Mouse (Mus musculus) left cerebral cortex, postnatal 25 days (tissue): Measurements from ENCODE around the gene Gm2974. TPM values are rescaled to one million over a fixed set of nuclear protein-coding genes. Genes with fewer than 3 reads are reported as not detected.
"Not testable (repeated sequence)": the region's sequence is repeated elsewhere in the genome, so short reads cannot be mapped to it uniquely, and the experiment has no call there.

ENCODE experiments used
- DNase-seq, 2 experiments: peaks; one replicate each; pipeline ENCODE4 v3.0.0; 2022; ENCODE audit warnings: low spot score in 2 of 2, mixed read lengths in 1 of 2
- intact Hi-C: fragments of 180-260 bp; cut with DNase I; formaldehyde crosslinking; loops from one replicate; pipeline ENCODE4 v1.15.1; 2025
- total RNA-seq, 2 experiments: library from RNA; stranded (reverse); gene quantifications; 2 replicates each; pipeline ENCODE4 v1.2.3; 2021

Gene Gm2974
- total RNA-seq, result under 1 TPM; 0.34 to 0.46 TPM

- peak in 1 of 2 experiments; percentile 1 for DNase-seq
- intact Hi-C loops, result not testable (repeated sequence)
These were observed at the start of gene Gm2974 for GRCm38 (mm10) chr14:4182491-4183210. Gene Gm2974, plus strand, starts transcription at chr14:4182576.

- DNase-seq, intact Hi-C loops: not testable (repeated sequence)
These were observed 40.7 kb upstream of the Gm2974 start for GRCm38 (mm10) chr14:4141646-4142045.

GRCm38 (mm10) chr14:4164730-4165129, 17.6 kb upstream of the Gm2974 start, which contains the start of gene Gm3127:
Gene Gm3127, plus strand, starts transcription at chr14:4165030.
- intact Hi-C loops, DNase-seq: not testable (repeated sequence)

- intact Hi-C loops, result not testable (repeated sequence)
These were observed 346 bp upstream of the Gm2974 start for GRCm38 (mm10) chr14:4182030-4182429.

GRCm38 (mm10) chr14:4183375-4183774, 999 bp downstream of the Gm2974 start:
- DNase-seq, result not testable (repeated sequence)

More at GRCm38 (mm10) chr14:4182030-4182429, 346 bp upstream of the Gm2974 start:
- peak in 1 of 2 experiments; percentile 2 for DNase-seq

GRCm38 (mm10) chr14:4249331-4249730, 67.0 kb downstream of the Gm2974 start, which contains the start of gene Gm3138:
Gene Gm3138, plus strand, starts transcription at chr14:4249631.
- DNase-seq, intact Hi-C loops: not testable (repeated sequence)

More at GRCm38 (mm10) chr14:4183375-4183774, 999 bp downstream of the Gm2974 start:
- intact Hi-C loops, result not testable (repeated sequence)

Other genes starting within 250 kb of the Gm2974 start
- under 1 TPM in 1 of 2 experiments, not detected in 1; 0.25 TPM for gene Gm3095, start 219.0 kb upstream of the Gm2974 start, total RNA-seq
- not detected for gene Gm3099, start 184.2 kb upstream of the Gm2974 start, total RNA-seq
- gene Gm5796, start 158.6 kb upstream of the Gm2974 start, total RNA-seq, result 1 to 10 TPM; 1.4 to 1.5 TPM
- under 1 TPM in 1 of 2 experiments, not detected in 1; 0.46 TPM for gene Gm3115, start 98.5 kb upstream of the Gm2974 start, total RNA-seq
- 1 to 10 TPM; 2.1 to 3.3 TPM for gene Gm8108, start 72.0 kb upstream of the Gm2974 start, total RNA-seq
- not detected for gene Gm3127, start 17.5 kb upstream of the Gm2974 start, total RNA-seq
- gene Gm3138, start 67.1 kb downstream of the Gm2974 start, total RNA-seq, result not detected
- gene Gm3149, start 134.7 kb downstream of the Gm2974 start, total RNA-seq, result not detected
- under 1 TPM; 0.87 to 0.96 TPM for gene 2610042L04Rik, start 152.2 kb downstream of the Gm2974 start, total RNA-seq
- not detected for gene Gm3159, start 214.9 kb downstream of the Gm2974 start, total RNA-seq
- under 1 TPM; 0.46 to 0.94 TPM for gene Gm3164, start 232.9 kb downstream of the Gm2974 start, total RNA-seq
- not detected for gene Gm3173, start 248.4 kb downstream of the Gm2974 start, total RNA-seq